Mouse (Mus musculus): Measurements from ENCODE around the gene Slc7a7. TPM values are rescaled to one million over a fixed set of nuclear protein-coding genes. Genes with fewer than 3 reads are reported as not detected.

Gene Slc7a7
- polyA plus RNA-seq, 1 experiment from 2014 or later, result 5.2 TPM

DNA sequence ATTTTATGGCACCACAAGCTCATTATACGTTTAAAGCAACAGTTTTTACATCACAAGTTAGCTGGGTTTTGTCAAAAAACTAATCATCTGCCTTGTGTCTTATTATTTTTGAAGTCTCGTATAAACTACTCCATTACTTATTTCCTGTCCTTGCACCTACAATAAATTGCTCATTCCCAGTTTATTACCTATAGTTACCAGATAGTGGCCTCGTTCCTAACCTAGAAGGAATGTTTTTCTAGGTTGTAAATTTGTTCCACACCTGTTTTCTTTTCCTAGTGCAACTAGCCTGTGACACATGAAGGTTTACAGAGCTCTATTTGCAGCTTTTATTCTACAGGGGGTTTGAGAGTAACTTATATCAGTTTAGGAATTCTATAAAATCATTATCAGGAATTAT is 15.9 kb downstream of the Slc7a7 start:
- no peak overlapping the region for H3K9ac ChIP-seq
- H3K27me3 ChIP-seq, result no peaks in the 10 kb centered on the region
- no peak overlapping the region for H3K27ac ChIP-seq
- no peaks in the 10 kb centered on the region for H3K9me3 ChIP-seq
- H3K36me3 ChIP-seq, result no peaks in the 10 kb centered on the region
- no peak for ATAC-seq (ENCODE audit: insufficient number of reproducible peaks, insufficient read depth, low FRiP score, low TSS enrichment)
- no peaks in the 10 kb centered on the region for H3K4me1 ChIP-seq
- no peak overlapping the region for H3K4me2 ChIP-seq (replicated peaks)
- no peak overlapping the region for H3K4me3 ChIP-seq
- WGBS, result 58% methylated on average over 3 of the region's 3 CpGs

GRCm38 (mm10) chr14:54398921-54399382 is 18.6 kb downstream of the Slc7a7 start:
- no peak overlapping the region for H3K4me3 ChIP-seq

DNA sequence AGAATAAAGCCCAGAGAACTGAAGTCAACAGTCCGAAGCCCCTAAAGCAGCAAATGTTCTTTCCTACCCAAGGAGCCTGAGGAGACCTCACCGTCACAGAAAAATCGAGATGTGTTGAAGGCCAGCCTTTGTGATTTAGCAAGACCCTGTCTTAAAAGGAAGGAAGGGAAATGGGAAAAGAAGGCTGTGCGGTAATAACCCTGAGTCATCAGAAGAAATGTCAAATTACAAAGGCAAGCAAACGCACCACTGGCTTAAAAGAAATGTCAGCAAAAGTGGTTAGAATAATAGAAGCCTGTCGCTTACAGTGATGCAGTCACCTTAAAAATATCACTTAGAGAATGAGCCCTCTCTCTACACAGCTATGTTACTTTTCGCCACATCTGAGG is 19.1 kb downstream of the Slc7a7 start:
- Histone ChIP-seq H3K9me3 (no peaks in the 10 kb centered on the region), H3K4me1 (no peaks in the 10 kb centered on the region), H3K36me3 (no peaks in the 10 kb centered on the region), H3K27me3 (no peaks in the 10 kb centered on the region), H3K4me3 (no peak overlapping the region), H3K9ac (no peak overlapping the region), H3K4me2 (replicated peaks) (no peak overlapping the region), H3K27ac (no peak overlapping the region)
- 47% methylated on average over 7 of the region's 7 CpGs for WGBS
- no peak for ATAC-seq (ENCODE audit: insufficient number of reproducible peaks, insufficient read depth, low FRiP score, low TSS enrichment)

More at GRCm38 (mm10) chr14:54398921-54399382, 18.6 kb downstream of the Slc7a7 start:
- WGBS, result 23% methylated on average over 8 of the region's 8 CpGs
- Histone ChIP-seq H3K9me3 (no peaks in the 10 kb centered on the region), H3K27ac (no peak overlapping the region), H3K4me1 (no peaks in the 10 kb centered on the region), H3K36me3 (no peaks in the 10 kb centered on the region), H3K9ac (no peak overlapping the region), H3K4me2 (replicated peaks) (no peak overlapping the region), H3K27me3 (no peaks in the 10 kb centered on the region)
- ATAC-seq (ENCODE audit: insufficient number of reproducible peaks, insufficient read depth, low FRiP score, low TSS enrichment), result no peak

- Histone ChIP-seq H3K4me2 (replicated peaks) (no peak overlapping the region), H3K36me3 (no peaks in the 10 kb centered on the region), H3K9me3 (no peaks in the 10 kb centered on the region), H3K4me3 (no peak overlapping the region), H3K4me1 (no peaks in the 10 kb centered on the region), H3K27me3 (no peaks in the 10 kb centered on the region), H3K9ac (no peak overlapping the region), H3K27ac (no peak overlapping the region)
- 66% methylated on average over 7 of the region's 7 CpGs for WGBS
- no peak for ATAC-seq (ENCODE audit: insufficient number of reproducible peaks, insufficient read depth, low FRiP score, low TSS enrichment)
These were observed 19.6 kb downstream of the Slc7a7 start for GRCm38 (mm10) chr14:54397872-54398527.

- no peaks in the 10 kb centered on the region for H3K9me3 ChIP-seq
- 87% methylated on average over 7 of the region's 7 CpGs for WGBS
- no peaks in the 10 kb centered on the region for H3K4me1 ChIP-seq
- H3K36me3 ChIP-seq, result no peaks in the 10 kb centered on the region
- H3K27me3 ChIP-seq, result no peaks in the 10 kb centered on the region
- no peak for ATAC-seq (ENCODE audit: insufficient number of reproducible peaks, insufficient read depth, low FRiP score, low TSS enrichment)
- H3K9ac ChIP-seq, result no peak overlapping the region
- H3K27ac ChIP-seq, result no peak overlapping the region
- H3K4me2 ChIP-seq (replicated peaks), result no peak overlapping the region
- no peak overlapping the region for H3K4me3 ChIP-seq
These were observed 20.9 kb downstream of the Slc7a7 start for GRCm38 (mm10) chr14:54396685-54397084.

- H3K36me3 ChIP-seq, result no peaks in the 10 kb centered on the region
- no peaks in the 10 kb centered on the region for H3K9me3 ChIP-seq
- H3K9ac ChIP-seq, result no peak overlapping the region
- H3K27ac ChIP-seq, result no peak overlapping the region
- H3K27me3 ChIP-seq, result no peaks in the 10 kb centered on the region
- no peak overlapping the region for H3K4me2 ChIP-seq (replicated peaks)
- H3K4me1 ChIP-seq, result no peaks in the 10 kb centered on the region
- ATAC-seq (ENCODE audit: insufficient number of reproducible peaks, insufficient read depth, low FRiP score, low TSS enrichment), result no peak
- no peak overlapping the region for H3K4me3 ChIP-seq
These were observed 23.3 kb downstream of the Slc7a7 start for GRCm38 (mm10) chr14:54394309-54394708.

GRCm38 (mm10) chr14:54393794-54394193 is 23.8 kb downstream of the Slc7a7 start:
- H3K9ac ChIP-seq, result no peak overlapping the region
- no peak for ATAC-seq (ENCODE audit: insufficient number of reproducible peaks, insufficient read depth, low FRiP score, low TSS enrichment)
- H3K27me3 ChIP-seq, result no peaks in the 10 kb centered on the region
- no peak overlapping the region for H3K4me2 ChIP-seq (replicated peaks)
- no peak overlapping the region for H3K27ac ChIP-seq
- H3K4me3 ChIP-seq, result no peak overlapping the region
- H3K4me1 ChIP-seq, result no peaks in the 10 kb centered on the region
- no peaks in the 10 kb centered on the region for H3K9me3 ChIP-seq
- H3K36me3 ChIP-seq, result no peaks in the 10 kb centered on the region
- 57% methylated on average over 3 of the region's 3 CpGs for whole genome bisulfite sequencing

GRCm38 (mm10) chr14:54390843-54391242 is 26.7 kb downstream of the Slc7a7 start:
- Histone ChIP-seq H3K36me3 (no peaks in the 10 kb centered on the region), H3K27ac (no peak overlapping the region), H3K4me2 (replicated peaks) (no peak overlapping the region), H3K9me3 (no peaks in the 10 kb centered on the region), H3K27me3 (no peaks in the 10 kb centered on the region), H3K4me1 (no peaks in the 10 kb centered on the region), H3K9ac (no peak overlapping the region), H3K4me3 (no peak overlapping the region)
- no peak for ATAC-seq (ENCODE audit: insufficient number of reproducible peaks, insufficient read depth, low FRiP score, low TSS enrichment)
- WGBS, result 69% methylated on average over 6 of the region's 6 CpGs

DNA sequence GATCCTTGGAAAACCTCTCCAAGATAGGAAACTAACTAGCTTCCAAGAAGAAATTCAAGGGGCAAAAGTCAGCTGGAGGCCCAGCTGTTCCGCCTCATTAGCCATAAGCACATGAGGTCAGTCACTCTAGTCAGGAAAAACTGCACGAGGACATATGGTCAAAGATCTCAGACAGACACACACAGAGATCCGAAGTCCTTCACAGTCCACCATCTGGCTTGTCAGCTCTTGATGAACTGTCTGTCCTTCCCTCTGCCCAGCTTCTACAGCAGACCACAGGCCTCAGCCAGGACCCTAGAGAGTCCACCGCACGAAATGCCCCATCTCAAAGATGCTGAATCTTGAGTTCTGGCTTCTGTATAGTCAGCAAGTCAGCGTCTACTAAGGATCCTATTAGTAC is 30.0 kb downstream of the Slc7a7 start:
- Histone ChIP-seq H3K9ac (no peak overlapping the region), H3K27ac (no peak overlapping the region), H3K27me3 (no peaks in the 10 kb centered on the region), H3K36me3 (no peaks in the 10 kb centered on the region), H3K4me1 (0 out of 2 replicates have a peak, but pooled peaks cover 2% of the 10 kb centered on the region), H3K4me2 (replicated peaks) (no peak overlapping the region), H3K4me3 (no peak overlapping the region), H3K9me3 (no peaks in the 10 kb centered on the region)
- ATAC-seq (ENCODE audit: insufficient number of reproducible peaks, insufficient read depth, low FRiP score, low TSS enrichment), result no peak
- WGBS, result 77% methylated on average over 6 of the region's 6 CpGs

GRCm38 (mm10) chr14:54385968-54386618 is 31.5 kb downstream of the Slc7a7 start:
- H3K36me3 ChIP-seq, result no peaks in the 10 kb centered on the region
- no peaks in the 10 kb centered on the region for H3K27me3 ChIP-seq
- H3K4me3 ChIP-seq, result no peak overlapping the region
- WGBS, result 71% methylated on average over 7 of the region's 7 CpGs
- H3K9ac ChIP-seq, result no peak overlapping the region
- H3K27ac ChIP-seq, result no peak overlapping the region
- H3K4me1 ChIP-seq, result 0 out of 2 replicates have a peak, but pooled peaks cover 4% of the 10 kb centered on the region
- H3K9me3 ChIP-seq, result no peaks in the 10 kb centered on the region
- ATAC-seq (ENCODE audit: insufficient number of reproducible peaks, insufficient read depth, low FRiP score, low TSS enrichment), result no peak
- H3K4me2 ChIP-seq (replicated peaks), result no peak overlapping the region

- Histone ChIP-seq H3K4me2 (replicated peaks) (no peak overlapping the region), H3K9me3 (no peaks in the 10 kb centered on the region), H3K27me3 (no peaks in the 10 kb centered on the region), H3K27ac (no peak overlapping the region), H3K4me1 (0 out of 2 replicates have a peak, but pooled peaks cover 4% of the 10 kb centered on the region), H3K4me3 (no peak overlapping the region), H3K36me3 (no peaks in the 10 kb centered on the region), H3K9ac (no peak overlapping the region)
- ATAC-seq (ENCODE audit: insufficient number of reproducible peaks, insufficient read depth, low FRiP score, low TSS enrichment), result no peak
- 88% methylated on average over 8 of the region's 8 CpGs for WGBS
These were observed 33.2 kb downstream of the Slc7a7 start for GRCm38 (mm10) chr14:54384396-54384795.

DNA sequence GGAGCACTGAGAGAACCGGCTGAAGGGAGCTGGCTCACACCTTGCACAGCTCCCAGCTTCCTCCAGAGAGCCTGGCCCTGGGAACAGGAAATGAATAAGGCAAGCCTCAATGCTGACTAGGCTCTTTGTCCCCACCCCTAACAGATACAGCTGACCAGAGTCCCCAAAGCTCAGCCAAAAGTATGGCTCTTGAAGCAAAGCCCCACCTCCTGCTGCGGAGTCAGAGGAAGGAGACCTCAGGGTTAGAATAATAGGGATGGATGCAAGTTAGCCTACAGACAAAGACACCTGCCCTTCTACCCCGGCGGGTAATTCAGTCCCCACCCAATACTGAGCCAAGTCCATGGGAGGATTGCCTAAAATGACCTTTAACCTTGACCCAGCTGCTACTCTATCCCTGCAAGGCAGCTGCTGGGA is 34.2 kb downstream of the Slc7a7 start:
- Histone ChIP-seq H3K4me2 (replicated peaks) (no peak overlapping the region), H3K4me3 (no peak overlapping the region), H3K27me3 (no peaks in the 10 kb centered on the region), H3K4me1 (0 out of 2 replicates have a peak, but pooled peaks cover 4% of the 10 kb centered on the region), H3K27ac (no peak overlapping the region), H3K9me3 (no peaks in the 10 kb centered on the region), H3K36me3 (no peaks in the 10 kb centered on the region), H3K9ac (no peak overlapping the region)
- 40% methylated on average over 4 of the region's 4 CpGs for WGBS
- no peak for ATAC-seq (ENCODE audit: insufficient number of reproducible peaks, insufficient read depth, low FRiP score, low TSS enrichment)

Data from embryonic facial prominence, embryonic 12.5 days (tissue).